Mouse (Mus musculus): Measurements from ENCODE around the gene Slc5a5. TPM values are rescaled to one million over a fixed set of nuclear protein-coding genes. Genes with fewer than 3 reads are reported as not detected.

Gene Slc5a5
- polyA plus RNA-seq, 1 experiment from 2014 or later = 3.1 TPM

DNA sequence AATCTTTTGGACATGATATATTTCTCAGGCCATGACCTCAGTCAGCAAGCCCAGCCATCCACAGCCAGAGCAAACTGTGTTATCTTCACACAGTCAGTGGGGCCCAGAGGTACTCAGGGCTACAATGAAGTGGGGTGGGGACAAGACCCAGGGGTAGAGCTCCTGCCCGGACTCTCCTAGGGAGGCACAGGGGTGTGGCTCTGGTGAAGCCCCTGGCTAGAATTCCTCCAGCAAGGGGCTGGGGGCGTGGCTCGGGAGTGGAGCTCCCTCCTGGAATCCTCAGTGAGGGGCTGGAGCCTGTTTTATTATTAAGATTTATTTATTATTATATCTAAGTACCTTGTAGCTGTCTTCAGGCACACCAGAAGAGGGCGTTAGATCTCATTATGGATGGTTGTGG lies 16.2 kb downstream of the Slc5a5 start:
- Histone ChIP-seq H3K9me3 (ENCODE audit: control insufficient read depth, low read length) (no peaks in the 10 kb centered on the region), H3K27ac (ENCODE audit: low read depth, low read length) (no peak overlapping the region), H3K36me3 (ENCODE audit: control insufficient read depth, insufficient read depth, low read length) (no peaks in the 10 kb centered on the region), H3K9ac (ENCODE audit: low read depth, low read length) (no peak overlapping the region), H3K4me1 (ENCODE audit: control insufficient read depth, insufficient read depth, low read depth, low read length) (peaks cover 18% of the 10 kb centered on the region), H3K27me3 (replicated peaks; ENCODE audit: control insufficient read depth, insufficient read depth, low read length) (no peaks in the 10 kb centered on the region), H3K4me2 (ENCODE audit: low read length) (no peak overlapping the region), H3K4me3 (ENCODE audit: low read length) (no peak overlapping the region)
- WGBS = 67% methylated on average over 4 of the region's 4 CpGs
- no peak for ATAC-seq

DNA sequence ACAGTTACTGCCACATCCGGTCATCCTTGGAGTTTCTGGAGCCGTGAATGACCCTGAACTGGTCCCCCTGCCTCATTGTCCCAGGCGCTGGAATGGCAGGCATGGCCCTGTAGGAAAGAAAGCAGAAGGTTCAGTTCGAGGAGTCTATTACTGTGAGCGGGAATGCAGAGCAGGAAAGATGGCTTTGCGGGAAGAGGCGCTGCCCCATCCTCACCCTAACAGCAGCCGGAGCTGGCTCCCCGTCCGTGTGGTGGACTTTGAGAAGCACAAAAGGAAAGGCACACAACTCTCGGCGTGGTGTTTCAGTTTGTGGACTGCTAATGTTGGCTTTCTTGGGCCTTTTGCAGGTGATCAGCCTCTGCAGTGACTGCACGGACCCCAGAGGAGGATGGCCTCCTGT lies 18.1 kb downstream of the Slc5a5 start:
- WGBS = 94% methylated on average over 13 of the region's 13 CpGs
- no peak for ATAC-seq

GRCm38 (mm10) chr8:70873364-70873985 lies 19.1 kb downstream of the Slc5a5 start, which contains the start of gene Ccdc124:
Ccdc124 (minus strand) TSS chr8:70873935.
- Histone ChIP-seq H3K27me3 (replicated peaks; ENCODE audit: control insufficient read depth, insufficient read depth, low read length) (no peaks in the 10 kb centered on the region), H3K4me3 (ENCODE audit: low read length) (peak within 1 kb of the TSS; percentile 90), H3K27ac (ENCODE audit: low read depth, low read length) (peak within 1 kb of the TSS; percentile 90), H3K4me2 (ENCODE audit: low read length) (peak within 1 kb of the TSS; percentile 95), H3K36me3 (ENCODE audit: control insufficient read depth, insufficient read depth, low read length) (no peaks in the 10 kb centered on the region), H3K4me1 (ENCODE audit: control insufficient read depth, insufficient read depth, low read depth, low read length) (peaks cover 22% of the 10 kb centered on the region), H3K9ac (ENCODE audit: low read depth, low read length) (peak within 1 kb of the TSS; percentile 86), H3K9me3 (ENCODE audit: control insufficient read depth, low read length) (no peaks in the 10 kb centered on the region)
- peak; percentile 88 for ATAC-seq
- WGBS = 1% methylated on average over 46 of the region's 46 CpGs

More for the DNA sequence above, 18.1 kb downstream of the Slc5a5 start:
- H3K27ac ChIP-seq (ENCODE audit: low read depth, low read length) = 0 out of 2 replicates have a peak overlapping the region, but pooled peaks have one; percentile 90
- H3K27me3 ChIP-seq (replicated peaks; ENCODE audit: control insufficient read depth, insufficient read depth, low read length) = no peaks in the 10 kb centered on the region
- H3K9me3 ChIP-seq (ENCODE audit: control insufficient read depth, low read length) = no peaks in the 10 kb centered on the region
- H3K4me1 ChIP-seq (ENCODE audit: control insufficient read depth, insufficient read depth, low read depth, low read length) = peaks cover 15% of the 10 kb centered on the region
- no peak overlapping the region for H3K4me3 ChIP-seq (ENCODE audit: low read length)
- H3K36me3 ChIP-seq (ENCODE audit: control insufficient read depth, insufficient read depth, low read length) = no peaks in the 10 kb centered on the region
- H3K4me2 ChIP-seq (ENCODE audit: low read length) = no peak overlapping the region
- no peak overlapping the region for H3K9ac ChIP-seq (ENCODE audit: low read depth, low read length)

GRCm38 (mm10) chr8:70872643-70873363 lies 19.8 kb downstream of the Slc5a5 start:
- Histone ChIP-seq H3K36me3 (ENCODE audit: control insufficient read depth, insufficient read depth, low read length) (no peaks in the 10 kb centered on the region), H3K9me3 (ENCODE audit: control insufficient read depth, low read length) (no peaks in the 10 kb centered on the region), H3K4me2 (ENCODE audit: low read length) (peak overlapping the region; percentile 95), H3K9ac (ENCODE audit: low read depth, low read length) (peak overlapping the region; percentile 86), H3K4me1 (ENCODE audit: control insufficient read depth, insufficient read depth, low read depth, low read length) (peaks cover 22% of the 10 kb centered on the region), H3K4me3 (ENCODE audit: low read length) (peak overlapping the region; percentile 90), H3K27me3 (replicated peaks; ENCODE audit: control insufficient read depth, insufficient read depth, low read length) (no peaks in the 10 kb centered on the region), H3K27ac (ENCODE audit: low read depth, low read length) (peak overlapping the region; percentile 90)
- 8% methylated on average over 31 of the region's 31 CpGs for WGBS
- no peak for ATAC-seq

GRCm38 (mm10) chr8:70871195-70871807 lies 21.3 kb downstream of the Slc5a5 start:
- Histone ChIP-seq H3K36me3 (ENCODE audit: control insufficient read depth, insufficient read depth, low read length) (0 out of 2 replicates have a peak, but pooled peaks cover 2% of the 10 kb centered on the region), H3K4me1 (ENCODE audit: control insufficient read depth, insufficient read depth, low read depth, low read length) (peaks cover 23% of the 10 kb centered on the region), H3K4me3 (ENCODE audit: low read length) (no peak overlapping the region), H3K27me3 (replicated peaks; ENCODE audit: control insufficient read depth, insufficient read depth, low read length) (no peaks in the 10 kb centered on the region), H3K9ac (ENCODE audit: low read depth, low read length) (no peak overlapping the region), H3K27ac (ENCODE audit: low read depth, low read length) (no peak overlapping the region), H3K9me3 (ENCODE audit: control insufficient read depth, low read length) (no peaks in the 10 kb centered on the region), H3K4me2 (ENCODE audit: low read length) (no peak overlapping the region)
- WGBS = 86% methylated on average over 5 of the region's 5 CpGs
- ATAC-seq = no peak

DNA sequence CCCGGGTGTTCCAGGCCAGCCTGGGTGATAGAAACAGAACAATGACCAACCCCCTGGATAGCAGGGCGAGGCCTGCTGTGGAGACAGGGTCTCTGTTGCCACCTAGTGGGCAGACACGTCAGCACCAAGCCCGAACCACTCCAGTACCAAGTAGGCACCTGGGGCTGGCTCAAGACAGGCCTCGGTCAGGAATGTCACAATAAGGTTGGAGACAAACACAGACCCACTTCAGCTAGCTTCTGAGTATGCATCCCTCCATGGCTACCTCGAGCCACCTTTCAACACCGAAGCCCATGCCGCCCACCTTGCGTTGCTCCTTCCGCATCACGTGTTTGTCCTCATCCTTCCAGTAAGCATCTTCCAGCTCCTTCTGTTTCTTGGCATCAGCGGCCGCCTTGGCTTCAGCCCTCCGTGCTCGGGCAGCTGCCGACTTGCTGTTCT lies 22.9 kb downstream of the Slc5a5 start:
- WGBS = 46% methylated on average over 16 of the region's 16 CpGs
- Histone ChIP-seq H3K27me3 (replicated peaks; ENCODE audit: control insufficient read depth, insufficient read depth, low read length) (no peaks in the 10 kb centered on the region), H3K4me1 (ENCODE audit: control insufficient read depth, insufficient read depth, low read depth, low read length) (peaks cover 32% of the 10 kb centered on the region), H3K36me3 (ENCODE audit: control insufficient read depth, insufficient read depth, low read length) (0 out of 2 replicates have a peak, but pooled peaks cover 2% of the 10 kb centered on the region), H3K4me3 (ENCODE audit: low read length) (no peak overlapping the region), H3K27ac (ENCODE audit: low read depth, low read length) (peak overlapping the region; percentile 10), H3K9ac (ENCODE audit: low read depth, low read length) (peak overlapping the region; percentile 44; the same call in 1 of the 2 replicates), H3K4me2 (ENCODE audit: low read length) (no peak overlapping the region), H3K9me3 (ENCODE audit: control insufficient read depth, low read length) (no peaks in the 10 kb centered on the region)
- 0 out of 2 replicates have a peak, but pooled peaks have one; percentile 7 for ATAC-seq

DNA sequence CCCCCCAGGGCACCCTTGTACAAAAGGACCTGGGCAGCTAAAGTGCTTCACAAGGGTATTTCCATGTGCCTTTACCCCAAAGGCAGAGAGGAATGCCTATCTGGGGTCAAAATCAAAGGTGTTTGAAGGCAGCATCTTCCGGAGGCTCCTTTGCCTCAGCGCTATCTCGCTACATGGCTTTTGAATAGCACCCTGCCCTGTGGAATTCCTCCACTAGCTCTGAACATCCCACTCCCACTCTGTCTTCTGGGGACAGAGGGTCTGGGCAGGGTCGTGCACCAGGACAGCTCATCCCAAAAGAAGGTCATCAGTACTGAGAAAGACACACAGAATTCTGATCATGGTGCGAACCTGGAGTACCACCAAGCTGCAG lies 23.4 kb downstream of the Slc5a5 start:
- H3K27me3 ChIP-seq (replicated peaks; ENCODE audit: control insufficient read depth, insufficient read depth, low read length) = no peaks in the 10 kb centered on the region
- peak overlapping the region; percentile 10 for H3K27ac ChIP-seq (ENCODE audit: low read depth, low read length)
- no peak overlapping the region for H3K4me3 ChIP-seq (ENCODE audit: low read length)
- no peaks in the 10 kb centered on the region for H3K9me3 ChIP-seq (ENCODE audit: control insufficient read depth, low read length)
- 0 out of 2 replicates have a peak, but pooled peaks cover 2% of the 10 kb centered on the region for H3K36me3 ChIP-seq (ENCODE audit: control insufficient read depth, insufficient read depth, low read length)
- peak overlapping the region; percentile 44; the same call in 1 of the 2 replicates for H3K9ac ChIP-seq (ENCODE audit: low read depth, low read length)
- WGBS = 42% methylated on average over 5 of the region's 5 CpGs
- H3K4me1 ChIP-seq (ENCODE audit: control insufficient read depth, insufficient read depth, low read depth, low read length) = peaks cover 37% of the 10 kb centered on the region
- no peak overlapping the region for H3K4me2 ChIP-seq (ENCODE audit: low read length)
- no peak for ATAC-seq

DNA sequence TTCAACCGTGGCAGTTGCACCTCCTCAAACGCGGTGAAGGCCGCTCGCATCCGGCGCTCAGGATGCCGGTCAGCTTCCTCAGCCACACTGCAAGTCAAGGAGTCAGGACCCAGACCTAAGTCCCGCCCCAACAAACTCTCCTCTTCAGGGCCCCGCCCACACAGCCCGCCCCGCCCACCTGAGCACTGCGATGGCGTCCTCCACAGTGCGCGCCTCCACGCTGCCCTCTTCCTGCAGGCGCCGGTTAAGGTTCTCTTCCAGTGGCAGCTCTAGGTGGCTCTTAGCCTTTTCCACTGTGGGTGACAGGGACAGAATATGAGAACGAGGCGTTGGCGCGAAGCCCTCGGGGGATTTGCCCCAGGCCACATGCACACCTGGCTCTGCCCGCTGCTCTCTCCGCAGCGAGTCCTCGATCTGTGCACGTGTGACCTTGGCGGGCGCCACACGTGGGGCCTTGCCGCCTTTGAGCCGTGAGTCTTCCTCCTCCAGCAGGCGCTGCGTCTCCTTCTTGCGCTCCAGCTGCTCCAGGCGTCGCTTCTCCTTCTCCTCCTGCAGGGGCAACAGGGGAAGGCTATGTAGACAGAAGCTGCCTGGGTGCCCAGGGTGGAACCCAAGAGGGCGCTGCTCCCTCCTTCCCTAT lies 23.9 kb downstream of the Slc5a5 start:
- H3K4me1 ChIP-seq (ENCODE audit: control insufficient read depth, insufficient read depth, low read depth, low read length) = peaks cover 42% of the 10 kb centered on the region
- no peaks in the 10 kb centered on the region for H3K27me3 ChIP-seq (replicated peaks; ENCODE audit: control insufficient read depth, insufficient read depth, low read length)
- 12% methylated on average over 40 of the region's 40 CpGs for WGBS
- ATAC-seq = no peak
- H3K9ac ChIP-seq (ENCODE audit: low read depth, low read length) = peak overlapping the region; percentile 44; the same call in 1 of the 2 replicates
- no peaks in the 10 kb centered on the region for H3K9me3 ChIP-seq (ENCODE audit: control insufficient read depth, low read length)
- H3K36me3 ChIP-seq (ENCODE audit: control insufficient read depth, insufficient read depth, low read length) = 0 out of 2 replicates have a peak, but pooled peaks cover 2% of the 10 kb centered on the region
- 0 out of 2 replicates have a peak overlapping the region, but pooled peaks have one; percentile 0 for H3K4me2 ChIP-seq (ENCODE audit: low read length)
- H3K27ac ChIP-seq (ENCODE audit: low read depth, low read length) = peak overlapping the region; percentile 10
- H3K4me3 ChIP-seq (ENCODE audit: low read length) = no peak overlapping the region
